Mouse (Mus musculus): ENCODE measurements around the gene Txndc2. TPM values are rescaled to one million over a fixed set of nuclear protein-coding genes. Genes with fewer than 3 reads are reported as not detected.

Gene Txndc2
- total RNA-seq (2014; fragmentation: Nextera tagmentation) (not detected in 2 replicates), total RNA-seq (2017) (0.06 and 0.22 TPM in 2 replicates), polyA plus RNA-seq (2012) (not detected in 2 replicates)

DNA sequence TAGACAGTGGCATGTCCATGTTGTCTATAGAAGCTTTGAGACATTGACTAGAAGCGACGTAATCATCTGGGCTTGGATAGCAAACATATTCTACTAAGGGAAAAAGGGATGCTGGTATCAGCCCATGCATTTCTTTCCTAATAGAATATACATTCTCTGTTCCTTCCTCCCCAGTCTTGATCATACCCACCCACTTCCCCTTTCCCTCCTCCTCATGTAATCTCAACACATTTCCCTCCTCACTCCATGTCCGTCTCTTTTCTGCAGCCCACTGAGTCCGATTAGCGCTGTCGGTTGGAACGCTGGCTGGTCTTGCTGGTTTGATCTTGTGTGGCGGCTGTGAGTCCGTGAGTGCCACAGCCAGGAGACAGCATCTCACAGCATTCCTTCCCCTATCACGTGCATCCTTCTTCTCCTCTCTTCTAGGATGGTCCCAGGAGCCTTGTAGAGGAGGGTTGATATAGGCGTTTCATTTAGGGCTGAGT is at the start of gene Txndc2:
Txndc2 (minus strand) TSS at position 435 of the 485 bp plus-strand sequence.
- H3K36me3 ChIP-seq (replicated peaks): no peaks in the 10 kb centered on the region
- ATAC-seq (ENCODE audit: extremely low read depth, insufficient number of reproducible peaks, low FRiP score, poor library complexity, severe bottlenecking) (no peak), DNase-seq (ENCODE audit: low spot score) (no peak)
- TF ChIP-seq GATA1 (IDR thresholded peaks at IDR 0.05; ENCODE audit: borderline replicate concordance, low read length) (no peak), POLR2AphosphoS5 (IDR thresholded peaks at IDR 0.05; ENCODE audit: insufficient replicate concordance, low read depth, low read length) (no peak), CTCF (IDR thresholded peaks at IDR 0.05; ENCODE audit: low read depth, low read length) (no peak), GATA2 (IDR thresholded peaks at IDR 0.05; ENCODE audit: borderline replicate concordance, low read depth, low read length) (no peak), TAL1 (conservative IDR thresholded peaks at IDR 0.05; ENCODE audit: low read depth, low read length) (no peak)
- H3K4me3 ChIP-seq (ENCODE audit: low read depth, low read length): no peak within 1 kb of the TSS
- no peaks in the 10 kb centered on the region; the same call in 1 of the 2 replicates for H3K4me1 ChIP-seq (ENCODE audit: insufficient read depth, low read depth, low read length)
- H3K27me3 ChIP-seq (ENCODE audit: insufficient read depth, low read length): peaks cover 2% of the 10 kb centered on the region; the same call in 1 of the 2 replicates
- H3K9me3 ChIP-seq (replicated peaks): no peaks in the 10 kb centered on the region

DNA sequence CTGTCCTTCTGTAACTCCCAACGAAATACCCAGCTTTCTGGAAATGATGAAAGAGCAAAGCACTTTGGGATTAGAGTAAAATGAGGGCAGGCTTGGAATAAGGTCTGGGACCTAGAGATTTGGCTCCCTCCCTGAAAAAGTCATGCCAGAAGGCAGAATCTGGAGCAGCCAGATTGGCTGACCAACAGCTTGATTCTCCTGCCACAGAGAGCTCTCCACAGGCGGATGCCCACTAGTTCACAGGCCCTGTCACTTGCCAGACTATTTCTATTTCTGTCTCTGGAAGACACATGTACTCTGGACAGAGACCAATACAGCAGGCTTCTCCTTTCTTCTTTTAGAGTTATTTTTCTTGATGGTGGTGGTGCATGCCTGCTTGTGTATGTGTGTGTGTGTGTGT is 41.8 kb upstream of the Txndc2 start:
- ATAC-seq (ENCODE audit: extremely low read depth, insufficient number of reproducible peaks, low FRiP score, poor library complexity, severe bottlenecking): no peak
- no peak for TF ChIP-seq TAL1 (conservative IDR thresholded peaks at IDR 0.05; ENCODE audit: low read depth, low read length)
- no peak for DNase-seq (ENCODE audit: low spot score)
- Histone ChIP-seq H3K4me3 (ENCODE audit: low read depth, low read length) (no peak overlapping the region), H3K36me3 (replicated peaks) (no peaks in the 10 kb centered on the region), H3K9me3 (replicated peaks) (no peaks in the 10 kb centered on the region), H3K27me3 (ENCODE audit: insufficient read depth, low read length) (peaks cover 16% of the 10 kb centered on the region), H3K4me1 (ENCODE audit: insufficient read depth, low read depth, low read length) (peaks cover 6% of the 10 kb centered on the region)

DNA sequence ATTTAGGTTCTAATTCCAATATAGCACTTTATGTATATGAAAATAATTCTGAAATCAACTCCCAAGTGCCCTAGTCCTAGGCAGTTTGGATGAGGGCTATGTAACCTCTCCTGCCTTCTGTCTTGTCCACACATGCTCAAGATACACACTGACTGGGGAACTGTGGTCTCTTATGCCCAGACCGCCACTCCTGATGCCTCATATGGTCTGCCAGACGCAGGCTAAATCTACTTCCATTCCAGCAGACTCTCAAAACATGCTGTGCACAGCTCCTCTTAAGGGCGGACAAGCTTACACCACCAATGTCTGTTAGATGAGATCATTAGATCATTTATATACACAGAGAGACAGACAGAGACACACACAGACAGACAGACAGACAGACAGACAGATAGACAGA is 41.3 kb upstream of the Txndc2 start:
- no peak for TF ChIP-seq POLR2AphosphoS5 (IDR thresholded peaks at IDR 0.05; ENCODE audit: insufficient replicate concordance, low read depth, low read length)
- no peak for TF ChIP-seq GATA1 (IDR thresholded peaks at IDR 0.05; ENCODE audit: borderline replicate concordance, low read length)
- no peak for TF ChIP-seq GATA2 (IDR thresholded peaks at IDR 0.05; ENCODE audit: borderline replicate concordance, low read depth, low read length)

DNA sequence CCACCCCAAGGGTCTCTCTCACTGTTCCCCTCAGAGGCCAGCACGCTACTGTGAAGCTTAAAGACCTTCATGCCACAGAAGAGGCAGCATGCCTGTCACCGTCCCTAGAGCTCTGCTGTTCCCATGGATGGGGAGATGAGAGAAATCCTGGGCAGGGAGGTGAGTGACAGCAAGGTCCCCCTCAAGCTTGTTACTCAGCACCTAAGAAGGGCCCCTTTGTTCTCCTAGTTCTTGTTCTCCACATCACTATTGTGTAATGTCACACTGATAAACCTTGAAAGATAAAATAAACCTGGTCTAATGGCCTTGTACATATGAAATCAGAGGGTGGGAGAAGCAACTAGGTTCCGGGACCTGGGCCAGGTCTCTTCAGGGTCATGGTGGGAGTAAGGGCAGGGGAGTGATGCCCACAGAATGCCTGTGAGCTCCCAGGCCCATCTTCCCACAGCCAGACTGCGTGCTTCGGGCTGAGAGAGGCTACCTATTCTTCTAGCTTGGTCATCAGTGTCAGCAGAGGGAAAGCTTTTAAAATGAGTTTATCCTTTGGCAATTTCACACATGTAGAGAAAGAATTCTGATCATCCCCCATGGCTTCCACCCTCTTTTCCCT is 40.2 kb upstream of the Txndc2 start:
- no peak overlapping the region for H3K4me3 ChIP-seq (ENCODE audit: low read depth, low read length)
- H3K27me3 ChIP-seq (ENCODE audit: insufficient read depth, low read length): peaks cover 16% of the 10 kb centered on the region
- DNase-seq (ENCODE audit: low spot score) (no peak), ATAC-seq (ENCODE audit: extremely low read depth, insufficient number of reproducible peaks, low FRiP score, poor library complexity, severe bottlenecking) (no peak)
- H3K4me1 ChIP-seq (ENCODE audit: insufficient read depth, low read depth, low read length): peaks cover 6% of the 10 kb centered on the region
- H3K36me3 ChIP-seq (replicated peaks): no peaks in the 10 kb centered on the region
- TF ChIP-seq POLR2AphosphoS5 (IDR thresholded peaks at IDR 0.05; ENCODE audit: insufficient replicate concordance, low read depth, low read length) (no peak), TAL1 (conservative IDR thresholded peaks at IDR 0.05; ENCODE audit: low read depth, low read length) (no peak)
- no peaks in the 10 kb centered on the region for H3K9me3 ChIP-seq (replicated peaks)

More for the DNA sequence above, 41.3 kb upstream of the Txndc2 start:
- Histone ChIP-seq H3K4me1 (ENCODE audit: insufficient read depth, low read depth, low read length) (peaks cover 6% of the 10 kb centered on the region), H3K9me3 (replicated peaks) (no peaks in the 10 kb centered on the region), H3K4me3 (ENCODE audit: low read depth, low read length) (no peak overlapping the region), H3K27me3 (ENCODE audit: insufficient read depth, low read length) (peaks cover 16% of the 10 kb centered on the region), H3K36me3 (replicated peaks) (no peaks in the 10 kb centered on the region)
- ATAC-seq (ENCODE audit: extremely low read depth, insufficient number of reproducible peaks, low FRiP score, poor library complexity, severe bottlenecking) (no peak), DNase-seq (ENCODE audit: low spot score) (no peak)

DNA sequence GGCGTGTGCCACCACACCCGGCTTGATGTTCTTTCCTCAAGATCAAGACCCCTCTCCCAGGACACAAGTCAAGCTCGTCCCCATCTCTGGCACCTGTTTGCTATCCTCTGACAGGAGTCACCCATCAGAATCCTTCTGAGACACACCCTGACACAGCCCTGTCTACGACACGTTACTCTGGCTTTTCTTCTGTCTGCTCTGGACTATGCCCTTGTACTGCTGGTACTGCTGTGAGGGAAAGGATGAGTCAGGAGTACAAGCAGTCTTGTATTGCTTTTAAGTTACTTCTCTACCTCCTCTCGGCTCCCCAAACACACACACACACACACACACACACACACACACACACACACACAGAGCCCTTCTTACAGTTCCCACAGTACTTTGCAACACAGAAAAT is 39.5 kb upstream of the Txndc2 start:
- Histone ChIP-seq H3K4me3 (ENCODE audit: low read depth, low read length) (no peak overlapping the region), H3K27me3 (ENCODE audit: insufficient read depth, low read length) (peaks cover 16% of the 10 kb centered on the region), H3K36me3 (replicated peaks) (no peaks in the 10 kb centered on the region), H3K9me3 (replicated peaks) (no peaks in the 10 kb centered on the region), H3K4me1 (ENCODE audit: insufficient read depth, low read depth, low read length) (peaks cover 6% of the 10 kb centered on the region)
- ATAC-seq (ENCODE audit: extremely low read depth, insufficient number of reproducible peaks, low FRiP score, poor library complexity, severe bottlenecking) (no peak), DNase-seq (ENCODE audit: low spot score) (no peak)
- TF ChIP-seq POLR2AphosphoS5 (IDR thresholded peaks at IDR 0.05; ENCODE audit: insufficient replicate concordance, low read depth, low read length) (no peak), GATA2 (IDR thresholded peaks at IDR 0.05; ENCODE audit: borderline replicate concordance, low read depth, low read length) (no peak), TAL1 (conservative IDR thresholded peaks at IDR 0.05; ENCODE audit: low read depth, low read length) (no peak), CTCF (IDR thresholded peaks at IDR 0.05; ENCODE audit: low read depth, low read length) (no peak), GATA1 (IDR thresholded peaks at IDR 0.05; ENCODE audit: borderline replicate concordance, low read length) (no peak)

DNA sequence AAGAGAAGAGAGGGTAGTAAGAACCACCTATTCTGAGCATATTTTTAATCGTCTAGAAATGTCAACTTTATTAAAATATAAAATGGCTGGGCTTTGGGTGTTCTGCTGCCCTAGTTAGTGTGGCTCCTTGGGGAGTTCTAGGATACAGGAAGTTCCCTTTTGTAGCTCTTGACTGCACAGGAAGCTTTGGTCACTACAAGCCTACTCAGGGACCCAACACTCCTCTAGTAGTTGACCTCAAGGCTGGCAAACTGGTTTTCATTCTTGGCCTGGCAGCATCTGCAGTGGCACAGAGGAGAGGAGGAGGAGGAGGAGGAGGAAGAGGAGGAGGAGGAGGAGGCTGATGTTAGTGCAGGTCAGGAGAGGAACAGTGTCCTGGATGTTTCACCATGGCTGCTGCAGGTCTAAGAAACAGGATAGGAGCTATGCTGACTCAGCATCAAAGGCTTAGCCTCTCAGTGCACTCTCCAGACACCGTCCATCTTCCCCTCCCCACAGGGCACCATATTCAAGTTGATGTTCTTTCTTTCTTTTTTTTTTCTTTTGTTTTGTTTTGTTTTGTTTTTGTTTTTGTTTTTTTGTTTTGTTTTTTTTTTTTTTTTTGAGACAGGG is 38.9 kb upstream of the Txndc2 start:
- peaks cover 6% of the 10 kb centered on the region for H3K4me1 ChIP-seq (ENCODE audit: insufficient read depth, low read depth, low read length)
- TF ChIP-seq GATA1 (IDR thresholded peaks at IDR 0.05; ENCODE audit: borderline replicate concordance, low read length) (no peak), CTCF (IDR thresholded peaks at IDR 0.05; ENCODE audit: low read depth, low read length) (no peak), POLR2AphosphoS5 (IDR thresholded peaks at IDR 0.05; ENCODE audit: insufficient replicate concordance, low read depth, low read length) (no peak), GATA2 (IDR thresholded peaks at IDR 0.05; ENCODE audit: borderline replicate concordance, low read depth, low read length) (no peak), TAL1 (conservative IDR thresholded peaks at IDR 0.05; ENCODE audit: low read depth, low read length) (no peak)
- peaks cover 16% of the 10 kb centered on the region for H3K27me3 ChIP-seq (ENCODE audit: insufficient read depth, low read length)
- DNase-seq (ENCODE audit: low spot score) (no peak), ATAC-seq (ENCODE audit: extremely low read depth, insufficient number of reproducible peaks, low FRiP score, poor library complexity, severe bottlenecking) (no peak)
- H3K36me3 ChIP-seq (replicated peaks): no peaks in the 10 kb centered on the region
- no peak overlapping the region for H3K4me3 ChIP-seq (ENCODE audit: low read depth, low read length)
- H3K9me3 ChIP-seq (replicated peaks): no peaks in the 10 kb centered on the region

Data from G1E (cell line).